Mouse (Mus musculus) hindbrain, postnatal 0 days (tissue): ENCODE results near the gene Cpped1. TPM values are rescaled to one million over a fixed set of nuclear protein-coding genes. Genes with fewer than 3 reads are reported as not detected.

ENCODE experiments used
- ATAC-seq: fragments of 200-750 bp; cut with Nextera tagmentation; 2 replicates; pipeline ENCODE4 v1.8.0; 2017; ENCODE audit warnings: mild to moderate bottlenecking, moderate TSS enrichment, moderate library complexity
- DNase-seq: peaks from one replicate; pipeline ENCODE4 v3.0.0-alpha.2; 2015; ENCODE audit warnings: low spot score
- H3K27ac ChIP-seq: fragments of 300-500 bp; sonication (generic); 2 replicates; pipeline ENCODE4 v1.5.1; 2014; ENCODE audit warnings: mild to moderate bottlenecking
- H3K27me3 ChIP-seq: fragments of 300-500 bp; sonication (generic); 2 replicates; pipeline ENCODE4 v1.6.1; 2014; ENCODE audit warnings: low read length, mixed read lengths; ENCODE audit not compliant: insufficient read depth
- H3K36me3 ChIP-seq: fragments of 300-500 bp; sonication (generic); 2 replicates; pipeline ENCODE4 v1.6.1; 2014; ENCODE audit warnings: low read length, mixed read lengths; ENCODE audit not compliant: insufficient read depth
- H3K4me1 ChIP-seq: fragments of 300-500 bp; sonication (generic); 2 replicates; pipeline ENCODE4 v1.6.1; 2014; ENCODE audit warnings: antibody characterized with exemption, low read length, mixed read lengths; ENCODE audit not compliant: insufficient read depth
- H3K4me2 ChIP-seq: fragments of 300-500 bp; sonication (generic); 2 replicates; pipeline ENCODE4 v1.6.1; 2014; ENCODE audit warnings: low read depth, mild to moderate bottlenecking, low read length, moderate library complexity, mixed read lengths
- H3K4me3 ChIP-seq: fragments of 300-500 bp; sonication (generic); 2 replicates; pipeline ENCODE4 v1.5.1; 2014; ENCODE audit warnings: low read length
- H3K9ac ChIP-seq: fragments of 300-500 bp; sonication (generic); replicated peaks from 2 replicates; pipeline ENCODE4 v1.6.1; 2014; ENCODE audit warnings: mild to moderate bottlenecking, low read length, moderate library complexity, mixed read lengths
- H3K9me3 ChIP-seq: fragments of 300-500 bp; sonication (generic); 2 replicates; pipeline ENCODE4 v1.6.1; 2016; ENCODE audit warnings: low read length, mixed read lengths
- CTCF ChIP-seq: IDR thresholded peaks from 2 replicates; pipeline ENCODE4 v1.5.1; 2016; ENCODE audit warnings: antibody characterized with exemption, control low read depth, low read depth
- WGBS: fragments of 180-500 bp; shearing (Covaris S2); extraction: QIAGEN DNeasy Blood & Tissue Kit; methylation state at CpG from one replicate; pipeline ENCODE4 v1.1.7; 2014; 5-methylcytosine and 5-hydroxymethylcytosine counted together
- polyA plus RNA-seq: library from polyadenylated mRNA; unstranded; fragments of >200 nt; fragmentation: Nextera tagmentation; extraction: Ambion mirVana; gene quantifications from 2 replicates; pipeline ENCODE4 v1.2.1, GENCODE M21; 2015
- total RNA-seq: library from RNA; depleted of rRNA; stranded (reverse); fragments of >200 nt; gene quantifications from 2 replicates; pipeline ENCODE4 v1.2.3, GENCODE M21; 2014; rRNA removed

Gene Cpped1
- total RNA-seq (18.7 and 25.6 TPM in 2 replicates), polyA plus RNA-seq (18.5 and 18.6 TPM in 2 replicates)

GRCm38 (mm10) chr16:11909035-11909591, at the start of gene Cpped1:
Cpped1 (minus strand) TSS chr16:11909445.
- no peaks in the 10 kb centered on the region for H3K9me3 ChIP-seq
- H3K4me2 ChIP-seq: peak within 1 kb of the TSS; percentile 71
- H3K4me3 ChIP-seq: peak within 1 kb of the TSS; percentile 58
- H3K27me3 ChIP-seq: no peaks in the 10 kb centered on the region
- no peak for TF ChIP-seq CTCF
- H3K4me1 ChIP-seq: peaks cover 7% of the 10 kb centered on the region; the same call in 1 of the 2 replicates
- H3K9ac ChIP-seq: peak within 1 kb of the TSS; percentile 75
- ATAC-seq: peak; percentile 97
- H3K27ac ChIP-seq: peak within 1 kb of the TSS; percentile 91
- WGBS: under 1% methylated on average over 32 of the region's 32 CpGs
- no peaks in the 10 kb centered on the region for H3K36me3 ChIP-seq
- DNase-seq: peak; percentile 93

GRCm38 (mm10) chr16:11940477-11940876, 31.2 kb upstream of the Cpped1 start:
- no peaks in the 10 kb centered on the region for H3K27me3 ChIP-seq
- no peaks in the 10 kb centered on the region for H3K4me1 ChIP-seq
- no peak overlapping the region for H3K9ac ChIP-seq
- H3K9me3 ChIP-seq: no peaks in the 10 kb centered on the region
- ATAC-seq (no peak), DNase-seq (peak; percentile 69)
- H3K4me2 ChIP-seq: no peak overlapping the region
- H3K4me3 ChIP-seq: no peak overlapping the region
- peak; percentile 82 for TF ChIP-seq CTCF
- H3K36me3 ChIP-seq: no peaks in the 10 kb centered on the region
- no peak overlapping the region for H3K27ac ChIP-seq

- 88% methylated on average over 3 of the region's 3 CpGs for WGBS
- no peaks in the 10 kb centered on the region for H3K36me3 ChIP-seq
- H3K4me2 ChIP-seq: no peak overlapping the region
- ATAC-seq (no peak), DNase-seq (no peak)
- TF ChIP-seq CTCF: no peak
- no peak overlapping the region for H3K27ac ChIP-seq
- H3K9me3 ChIP-seq: no peaks in the 10 kb centered on the region
- peaks cover 7% of the 10 kb centered on the region; the same call in 1 of the 2 replicates for H3K4me1 ChIP-seq
- no peak overlapping the region for H3K9ac ChIP-seq
- no peaks in the 10 kb centered on the region for H3K27me3 ChIP-seq
- H3K4me3 ChIP-seq: no peak overlapping the region
Observed at GRCm38 (mm10) chr16:11910801-11911200, 1.6 kb upstream of the Cpped1 start.

DNA sequence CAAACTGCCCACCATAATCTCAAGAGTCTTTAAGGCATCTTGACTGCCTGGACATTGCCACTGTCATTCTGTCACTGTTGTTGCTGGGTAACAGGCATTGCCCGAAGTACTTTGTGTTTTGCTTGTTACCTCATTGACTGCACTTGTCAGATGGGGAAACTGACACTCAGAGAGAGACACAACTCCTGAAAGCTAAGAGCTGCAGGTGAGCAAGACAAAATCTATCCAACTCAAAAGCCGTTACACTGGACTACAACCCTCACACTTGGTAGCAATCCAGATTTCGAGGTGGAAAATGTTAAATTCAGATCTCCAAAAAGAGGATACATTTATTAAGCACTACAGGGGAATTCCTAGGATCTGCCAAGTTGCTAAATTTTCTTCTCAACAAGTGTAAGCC, 572 bp upstream of the Cpped1 start:
- H3K27ac ChIP-seq: no peak overlapping the region
- H3K27me3 ChIP-seq: no peaks in the 10 kb centered on the region
- TF ChIP-seq CTCF: no peak
- DNase-seq (no peak), ATAC-seq (no peak)
- 68% methylated on average over 3 of the region's 3 CpGs for WGBS
- no peaks in the 10 kb centered on the region for H3K36me3 ChIP-seq
- H3K4me2 ChIP-seq: no peak overlapping the region
- H3K4me3 ChIP-seq: no peak overlapping the region
- no peak overlapping the region for H3K9ac ChIP-seq
- no peaks in the 10 kb centered on the region for H3K9me3 ChIP-seq
- H3K4me1 ChIP-seq: peaks cover 7% of the 10 kb centered on the region; the same call in 1 of the 2 replicates

DNA sequence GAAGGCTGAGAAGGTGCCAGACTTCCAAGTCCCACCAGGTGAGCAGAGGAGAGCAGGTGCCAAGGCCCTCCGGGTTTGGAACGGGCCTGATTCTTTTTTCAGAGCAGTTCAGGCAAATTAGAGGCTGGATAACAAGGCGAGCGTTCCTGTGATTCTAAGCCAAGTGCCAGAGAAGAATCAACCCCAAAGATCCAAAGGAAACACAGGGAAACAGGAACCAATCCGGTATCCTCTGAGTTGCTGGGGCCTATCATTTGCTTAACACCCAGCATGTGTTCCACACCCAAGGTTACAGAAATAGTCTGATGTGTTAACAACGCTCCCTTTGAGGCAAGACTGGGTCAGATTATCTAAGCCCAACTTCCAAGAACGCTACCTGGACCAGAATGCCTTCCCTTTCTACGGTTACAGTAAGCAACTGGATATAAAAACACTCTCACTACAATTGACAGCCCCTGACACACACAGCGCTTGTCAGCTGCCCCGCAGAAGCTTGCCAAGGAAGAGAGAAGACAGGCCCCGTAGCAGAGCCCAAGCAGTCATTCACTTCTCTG, 707 bp downstream of the Cpped1 start:
- H3K27me3 ChIP-seq: no peaks in the 10 kb centered on the region
- 20% methylated on average over 11 of the region's 11 CpGs for WGBS
- ATAC-seq: peak; percentile 61
- peak overlapping the region; percentile 75 for H3K9ac ChIP-seq
- H3K4me2 ChIP-seq: peak overlapping the region; percentile 71
- no peaks in the 10 kb centered on the region for H3K9me3 ChIP-seq
- H3K36me3 ChIP-seq: no peaks in the 10 kb centered on the region
- DNase-seq: peak; percentile 47
- H3K27ac ChIP-seq: peak overlapping the region; percentile 91
- TF ChIP-seq CTCF: no peak
- H3K4me3 ChIP-seq: peak overlapping the region; percentile 58
- peaks cover 7% of the 10 kb centered on the region; the same call in 1 of the 2 replicates for H3K4me1 ChIP-seq

- DNase-seq: no peak
- Histone ChIP-seq H3K9ac (peak overlapping the region; percentile 75; the same call in 1 of the 2 replicates), H3K4me1 (peaks cover 7% of the 10 kb centered on the region; the same call in 1 of the 2 replicates), H3K4me3 (no peak overlapping the region), H3K4me2 (0 out of 2 replicates have a peak overlapping the region, but pooled peaks have one; percentile 2), H3K27me3 (no peaks in the 10 kb centered on the region), H3K27ac (peak overlapping the region; percentile 0; the same call in 1 of the 2 replicates), H3K36me3 (no peaks in the 10 kb centered on the region), H3K9me3 (no peaks in the 10 kb centered on the region)
- ATAC-seq: no peak
- WGBS: 73% methylated on average over 4 of the region's 4 CpGs
- no peak for TF ChIP-seq CTCF
Observed at GRCm38 (mm10) chr16:11907816-11908215, 1.4 kb downstream of the Cpped1 start.

- no peak overlapping the region for H3K4me2 ChIP-seq
- H3K27ac ChIP-seq: no peak overlapping the region
- no peaks in the 10 kb centered on the region for H3K9me3 ChIP-seq
- 66% methylated on average over 1 of the region's 1 CpGs for WGBS
- DNase-seq (no peak), ATAC-seq (no peak)
- 0 out of 2 replicates have a peak overlapping the region, but pooled peaks have one; percentile 3 for H3K9ac ChIP-seq
- H3K4me1 ChIP-seq: peaks cover 7% of the 10 kb centered on the region; the same call in 1 of the 2 replicates
- no peak overlapping the region for H3K4me3 ChIP-seq
- H3K36me3 ChIP-seq: no peaks in the 10 kb centered on the region
- TF ChIP-seq CTCF: no peak
- H3K27me3 ChIP-seq: no peaks in the 10 kb centered on the region
Observed at GRCm38 (mm10) chr16:11906906-11907305, 2.3 kb downstream of the Cpped1 start.
